ENCODE assay signal across 9 mouse cellular contexts in the genomic region with DNA sequence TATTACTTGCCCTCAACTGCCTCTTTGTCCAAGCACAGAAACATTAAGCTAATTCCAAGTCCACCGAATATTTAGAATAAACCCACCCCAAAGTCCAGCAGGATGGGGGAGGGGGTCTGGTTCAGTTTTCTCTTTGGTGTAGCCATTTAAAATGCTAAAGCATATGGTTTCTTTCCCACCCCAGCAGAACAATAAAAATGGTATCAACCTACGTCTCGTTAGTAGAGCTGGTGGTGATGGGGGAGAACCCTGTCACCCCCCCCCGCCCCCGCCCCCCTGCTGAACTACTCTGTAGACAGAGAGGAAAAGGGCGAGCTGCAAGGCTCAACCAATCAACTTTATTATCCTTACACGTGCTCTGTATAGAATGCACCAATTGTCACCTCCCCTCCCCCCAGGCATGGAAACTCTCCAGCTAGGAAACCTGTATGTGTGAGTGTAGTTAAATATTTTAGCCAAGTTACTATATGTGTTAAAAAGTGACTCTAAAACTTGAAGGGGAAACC.
DNase-seq lines count a peak whose midpoint lies in the region; ATAC-seq lines count a peak whose summit lies in the region.
"Had no signal": no experiment of that assay in that cellular context is flagged by ENCODE, and none has a peak within 500 bp of the region (broad histone marks: within the 10 kb centered on the region; RNA-seq: fewer than 3 reads in every experiment).

No protein-coding gene starts in this region.

- H3K27ac ChIP-seq in hindbrain, embryonic 15.5 days (replicated peaks): peak overlapping the region; percentile 94
- peak overlapping the region; percentile 90 for H3K27ac ChIP-seq in neural tube, embryonic 15.5 days (replicated peaks)
- H3K27ac ChIP-seq: liver, embryonic 14.5 days; stomach, embryonic 15.5 days had no signal

- peaks cover 15% of the 10 kb centered on the region for H3K4me1 ChIP-seq in hindbrain, embryonic 15.5 days (replicated peaks)
- H3K4me1 ChIP-seq in neural tube, embryonic 15.5 days: peaks cover 10% of the 10 kb centered on the region; the same call in 1 of the 2 replicates
- H3K4me1 ChIP-seq: stomach, embryonic 15.5 days had no signal

- H3K9me3 ChIP-seq in hindbrain, embryonic 15.5 days: no peaks in the 10 kb centered on the region
- no peaks in the 10 kb centered on the region for H3K9me3 ChIP-seq in neural tube, embryonic 15.5 days (replicated peaks)
- H3K9me3 ChIP-seq: stomach, embryonic 15.5 days had no signal

- WGBS in hindbrain, embryonic 15.5 days: 8% methylated on average over 7 of the region's 7 CpGs
- 11% methylated on average over 7 of the region's 7 CpGs for WGBS in neural tube, embryonic 15.5 days

- ATAC-seq in hindbrain, embryonic 15.5 days (ENCODE audit: low FRiP score, low read depth): peak; percentile 81
- ATAC-seq in neural tube, embryonic 15.5 days (ENCODE audit: low FRiP score): peak; percentile 83
- ATAC-seq in granulocyte monocyte progenitor cell, adult 5-6 weeks (replicated peaks; ENCODE audit: poor library complexity, severe bottlenecking): no peak

- DNase-seq in cerebellum, adult 11-12 months: peak; percentile 46
- peak; percentile 48 to 50 for DNase-seq in cerebellum, postnatal 36 days
- no peak for DNase-seq in lung, adult 18-20 months
- no peak for DNase-seq in thymus, postnatal 10 days (ENCODE audit: low spot score in 2 of 2)

- peak overlapping the region; percentile 62 for H3K4me2 ChIP-seq in hindbrain, embryonic 15.5 days
- H3K4me2 ChIP-seq in neural tube, embryonic 15.5 days: peak overlapping the region; percentile 60
- H3K4me2 ChIP-seq: stomach, embryonic 15.5 days had no signal

- H3K36me3 ChIP-seq in hindbrain, embryonic 15.5 days: no peaks in the 10 kb centered on the region
- H3K36me3 ChIP-seq in neural tube, embryonic 15.5 days: no peaks in the 10 kb centered on the region
- H3K36me3 ChIP-seq: stomach, embryonic 15.5 days had no signal

- no peaks in the 10 kb centered on the region for H3K27me3 ChIP-seq in hindbrain, embryonic 15.5 days
- no peaks in the 10 kb centered on the region for H3K27me3 ChIP-seq in neural tube, embryonic 15.5 days (replicated peaks)
- H3K27me3 ChIP-seq: stomach, embryonic 15.5 days had no signal

- H3K4me3 ChIP-seq in hindbrain, embryonic 15.5 days: peak overlapping the region; percentile 56
- peak overlapping the region; percentile 52 for H3K4me3 ChIP-seq in neural tube, embryonic 15.5 days (replicated peaks)
- H3K4me3 ChIP-seq: stomach, embryonic 15.5 days had no signal

- H3K9ac ChIP-seq in hindbrain, embryonic 15.5 days: peak overlapping the region; percentile 68
- peak overlapping the region; percentile 73 for H3K9ac ChIP-seq in neural tube, embryonic 15.5 days (replicated peaks)
- H3K9ac ChIP-seq: liver, embryonic 14.5 days; stomach, embryonic 15.5 days had no signal

Comparison
In these comparisons a context has a peak if more than half of its experiments do, and no peak if none do; other contexts are left out.
1. DNase-seq: peak in cerebellum, adult 11-12 months (single experiment) and cerebellum, postnatal 36 days (2 of 2); none in lung, adult 18-20 months (0 of 2) and thymus, postnatal 10 days (0 of 2).